Mouse (Mus musculus) retina, adult 2 months (tissue): ENCODE measurements at regions not wholly inside any gene's neighbourhood (a gene's known extent, or its start where the extent isn't known, plus 50 kb on each side); places are given as distances from the start of the nearest gene placed in this dataset.

Source experiments
- DNase-seq: peaks from one replicate; pipeline ENCODE4 v3.0.0-alpha.2; 2012; ENCODE audit warnings: low read depth, low spot score

GRCm38 (mm10) chr9:41328480-41328879 is 167.0 kb upstream of the Ubash3b start:
- no peak for DNase-seq

- no peak for DNase-seq
Observed at GRCm38 (mm10) chr9:41328056-41328455, 166.6 kb upstream of the Ubash3b start.

DNA sequence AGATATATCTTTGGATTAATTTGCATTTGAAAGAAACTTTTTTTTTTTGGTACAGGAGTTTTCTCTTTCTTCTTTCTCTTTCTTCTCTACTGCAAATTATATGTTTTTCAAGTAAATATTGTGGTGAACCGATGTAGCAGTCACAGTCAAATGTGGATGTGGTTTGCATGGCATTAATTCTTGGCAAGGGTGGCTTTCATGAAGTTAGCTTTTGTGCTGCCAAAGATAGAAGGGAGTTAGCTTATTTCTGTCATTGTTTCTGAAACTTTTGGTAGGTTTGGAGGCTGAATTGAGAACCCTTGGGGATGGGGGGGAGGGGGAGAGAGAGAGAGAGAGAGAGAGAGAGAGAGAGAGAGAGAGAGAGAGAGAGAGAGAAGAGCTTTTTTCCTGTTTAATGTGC is 166.1 kb upstream of the Ubash3b start:
- DNase-seq: no peak

- no peak for DNase-seq
Observed at GRCm38 (mm10) chr9:41326772-41327560, 165.5 kb upstream of the Ubash3b start.

- DNase-seq: no peak
Observed at GRCm38 (mm10) chr9:41321521-41321920, 160.0 kb upstream of the Ubash3b start.

DNA sequence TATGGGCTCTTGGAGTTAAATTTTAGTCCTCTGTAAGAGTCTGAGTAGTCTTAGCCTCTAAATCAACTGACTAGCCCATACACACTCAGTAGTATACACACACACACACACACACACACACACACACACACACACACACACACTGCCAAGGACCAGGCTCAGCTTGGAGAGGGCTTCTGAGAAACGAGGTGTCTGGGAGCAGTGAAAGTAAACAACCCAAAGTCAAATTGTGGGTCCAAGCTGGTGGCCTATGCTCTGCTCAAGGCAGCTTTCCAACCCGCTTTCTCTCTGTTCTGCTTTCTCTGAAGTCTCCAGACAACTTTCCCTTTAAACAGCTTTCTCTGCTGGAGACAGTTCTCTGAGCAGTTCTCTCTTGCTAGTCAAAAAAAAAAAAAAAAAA is 157.6 kb upstream of the Ubash3b start:
- no peak for DNase-seq

GRCm38 (mm10) chr9:41306229-41306628 is 144.7 kb upstream of the Ubash3b start:
- no peak for DNase-seq

GRCm38 (mm10) chr9:41303494-41303828 is 142.0 kb upstream of the Ubash3b start:
- DNase-seq: no peak

- DNase-seq: no peak
Observed at GRCm38 (mm10) chr9:41302809-41303493, 141.5 kb upstream of the Ubash3b start.

DNA sequence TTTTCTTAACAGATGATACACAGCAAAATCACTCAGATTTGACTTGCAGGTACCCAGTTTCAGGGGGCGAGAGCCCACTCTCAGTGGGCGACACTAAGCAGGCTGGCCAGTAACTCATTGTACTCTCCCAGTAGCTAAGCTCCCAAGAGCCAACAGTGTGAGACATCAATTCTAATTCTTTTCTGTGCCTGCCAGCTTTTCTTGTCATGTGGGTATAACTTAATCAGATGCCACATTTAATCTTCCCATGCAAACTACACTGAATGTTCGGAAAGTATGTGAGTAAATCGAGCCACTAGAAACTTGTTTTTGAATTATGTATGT is 124.6 kb upstream of the Ubash3b start:
- no peak for DNase-seq

GRCm38 (mm10) chr9:41285266-41286144 is 124.0 kb upstream of the Ubash3b start:
- no peak for DNase-seq

DNA sequence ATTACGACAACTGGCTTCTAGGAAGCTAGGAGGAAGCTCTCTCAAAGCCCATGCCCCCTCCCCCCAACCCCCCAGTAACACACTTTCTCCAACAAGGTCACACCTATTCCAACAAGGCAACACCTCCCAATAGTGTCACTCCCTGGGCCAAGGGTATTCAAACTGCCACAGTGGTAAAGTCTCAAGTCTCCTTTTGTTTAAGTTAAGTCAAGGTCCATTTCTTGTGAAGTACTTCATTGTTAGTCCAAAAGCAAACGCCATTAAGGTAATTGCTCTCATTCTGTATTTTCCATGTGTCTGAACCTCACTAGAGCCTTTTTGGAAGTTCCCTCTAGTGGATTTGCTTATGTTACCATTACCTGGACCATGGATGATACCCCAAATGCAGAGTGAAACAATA is 116.2 kb upstream of the Ubash3b start:
- DNase-seq: no peak

DNA sequence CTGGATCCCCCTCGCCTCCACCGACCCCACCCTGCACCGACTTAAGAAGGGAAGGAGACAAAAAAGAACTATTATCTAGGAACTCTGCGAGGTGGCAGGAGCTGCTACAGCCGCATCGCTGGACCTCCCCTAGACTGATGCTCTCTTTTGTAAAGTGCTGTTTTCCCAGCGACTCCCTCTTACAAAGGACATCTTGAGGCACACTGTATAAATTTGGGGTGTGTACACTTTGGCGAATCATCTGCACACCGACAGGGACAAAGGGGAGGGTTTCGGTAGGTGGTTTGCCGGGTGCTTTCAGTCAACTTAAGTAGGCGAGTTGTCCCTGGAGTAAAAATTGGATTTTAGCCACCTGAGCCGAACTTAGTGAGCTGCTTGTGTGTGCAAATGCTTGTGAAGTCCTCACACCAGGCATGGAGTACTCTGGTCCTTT is 112.4 kb upstream of the Ubash3b start:
- no peak for DNase-seq

DNA sequence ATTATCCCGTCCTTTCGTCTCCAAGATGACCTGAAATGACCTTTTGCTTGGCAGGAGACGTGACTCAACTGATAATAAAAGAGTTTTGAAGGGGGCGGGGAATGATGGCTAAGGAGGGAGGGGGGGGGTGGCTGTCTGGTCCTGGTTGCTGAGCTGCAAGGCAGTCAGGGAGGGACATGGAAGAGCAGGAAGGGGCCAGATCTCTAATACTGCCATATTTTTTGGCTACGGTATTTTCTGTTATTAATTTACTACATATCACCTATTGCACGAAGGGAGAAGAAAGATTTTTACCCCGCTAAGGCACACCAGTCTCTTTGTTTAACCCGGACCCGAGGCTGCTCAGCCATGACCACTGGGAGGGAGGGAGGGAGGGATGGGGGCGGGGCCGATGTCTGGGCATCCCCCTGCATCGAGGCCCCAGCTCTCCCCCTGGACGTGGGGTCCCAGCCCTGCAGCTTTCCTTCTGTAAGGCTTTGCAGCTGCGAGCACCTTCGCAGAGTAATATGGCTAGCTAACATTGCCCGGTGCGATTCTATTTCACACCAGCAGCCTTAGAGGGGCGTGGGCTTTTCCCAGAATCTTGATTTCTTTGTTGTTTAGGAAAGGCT is 111.8 kb upstream of the Ubash3b start:
- DNase-seq: no peak

DNA sequence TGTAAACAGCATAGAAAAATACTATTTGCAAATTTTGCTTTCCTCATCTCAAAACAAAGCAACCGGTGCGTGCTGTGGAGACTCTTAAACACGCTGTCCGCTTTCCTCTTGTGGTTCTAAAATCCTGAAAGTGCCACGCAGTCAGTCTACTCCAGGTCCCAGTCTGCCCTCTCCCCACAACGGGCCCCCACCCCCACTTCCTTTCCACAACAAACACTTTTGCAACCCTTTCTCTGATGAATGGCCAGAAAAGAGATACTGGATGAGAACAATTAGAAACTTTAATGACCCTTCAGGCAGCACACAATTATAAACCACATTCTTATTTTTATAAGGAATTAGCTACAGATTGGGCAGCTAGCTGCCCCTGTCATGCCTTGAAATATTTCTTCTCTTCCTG is 111.1 kb upstream of the Ubash3b start:
- no peak for DNase-seq

DNA sequence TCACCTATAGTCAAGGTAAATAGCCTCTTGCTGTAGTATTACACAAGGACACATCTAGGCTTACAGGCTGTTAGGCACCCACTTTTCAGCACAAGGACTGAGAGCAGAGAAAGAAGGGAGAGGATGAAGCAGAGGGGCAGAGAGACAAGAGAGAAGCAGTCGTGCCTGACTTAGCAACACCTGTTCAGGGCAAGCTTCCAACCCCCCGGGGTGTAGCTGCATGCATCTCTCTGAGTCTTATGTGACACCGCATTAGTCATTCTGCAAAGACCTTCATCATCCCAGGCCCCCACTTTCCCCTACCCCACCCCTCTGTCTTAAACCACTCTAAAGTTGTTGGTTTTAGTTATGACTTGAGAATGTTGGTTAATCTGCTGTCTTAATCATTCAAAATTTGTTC is 106.6 kb upstream of the Ubash3b start:
- no peak for DNase-seq

GRCm38 (mm10) chr9:41264485-41264884 is 103.0 kb upstream of the Ubash3b start:
- DNase-seq: no peak

GRCm38 (mm10) chr9:41257244-41257643 is 95.7 kb upstream of the Ubash3b start:
- no peak for DNase-seq

DNA sequence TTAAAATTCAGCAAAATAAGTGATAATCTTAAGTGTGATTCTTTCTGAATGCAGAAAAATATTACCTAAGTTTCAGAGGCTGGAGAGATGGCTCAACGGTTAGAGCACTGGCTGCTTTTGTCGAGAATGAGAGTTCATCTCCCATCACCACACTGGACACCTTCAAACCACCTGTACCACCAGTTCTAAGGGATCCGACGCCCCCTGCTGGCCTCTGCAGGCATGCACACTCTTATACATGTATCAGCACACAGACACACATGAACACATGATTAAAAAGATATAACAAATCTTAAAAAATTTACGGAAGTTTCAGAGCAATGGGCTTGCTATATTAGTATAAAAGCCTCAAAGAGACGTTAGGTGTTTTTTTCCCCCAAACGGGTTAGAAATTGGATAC is 80.9 kb upstream of the Ubash3b start:
- DNase-seq: no peak

GRCm38 (mm10) chr9:41239097-41239451 is 77.6 kb upstream of the Ubash3b start:
- DNase-seq: no peak

DNA sequence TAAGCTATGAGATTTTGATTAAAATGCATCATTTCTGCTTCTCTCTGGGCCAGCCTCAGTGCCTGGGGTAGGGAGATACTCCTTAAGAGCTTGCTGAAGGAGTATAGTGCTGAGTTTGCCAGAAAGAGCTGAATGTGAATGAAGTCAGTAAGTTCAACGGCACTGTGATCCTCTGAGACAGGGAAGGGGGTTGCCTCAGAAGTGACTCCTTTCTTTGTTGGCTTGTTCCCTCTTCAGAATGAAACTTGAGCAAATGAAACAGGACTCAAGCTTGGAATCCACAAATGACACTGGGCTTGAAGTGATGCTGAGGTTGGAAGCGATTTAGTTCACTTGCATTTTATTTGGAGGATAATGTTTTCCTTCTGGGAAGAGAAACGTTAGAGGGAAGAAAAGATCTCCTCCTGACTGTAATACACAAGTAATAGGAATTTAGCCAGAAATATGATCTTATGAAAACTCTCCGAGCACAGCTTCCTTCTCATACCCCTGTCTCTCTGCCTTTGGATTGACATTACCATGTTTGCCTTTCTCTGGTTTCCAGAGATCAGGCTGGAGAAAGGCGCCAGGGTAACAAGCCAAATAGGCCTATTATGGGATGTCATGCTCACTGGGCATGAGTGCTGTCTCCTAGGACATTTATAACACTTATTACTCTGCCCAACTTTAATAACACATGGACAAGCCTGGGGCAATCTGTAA is 77.0 kb upstream of the Ubash3b start:
- DNase-seq: no peak

GRCm38 (mm10) chr9:41237265-41237664 is 75.8 kb upstream of the Ubash3b start:
- DNase-seq: no peak
